Mouse (Mus musculus): ENCODE measurements around the gene Armc2. TPM values are rescaled to one million over a fixed set of nuclear protein-coding genes. Genes with fewer than 3 reads are reported as not detected.

Armc2 gene
- total RNA-seq, 1 experiment, result 1.0 TPM

DNA sequence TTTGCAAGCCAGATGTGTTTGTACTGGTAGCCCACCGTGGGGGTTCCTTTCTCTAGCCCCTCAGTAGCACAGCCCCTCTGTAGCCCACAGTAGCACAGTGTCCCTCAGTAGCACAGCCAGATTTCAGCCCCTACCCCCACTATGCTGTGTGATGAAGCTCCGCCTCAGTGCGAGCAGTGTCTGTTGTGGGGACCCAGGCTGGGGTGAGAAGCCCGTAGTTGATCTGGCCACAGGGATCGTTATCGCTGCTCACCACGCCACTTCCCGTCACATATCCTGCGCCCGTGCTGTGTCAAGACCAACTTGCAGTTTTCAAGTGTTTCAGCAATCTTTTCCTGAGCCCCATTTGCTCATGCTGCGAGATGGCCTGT, 39.0 kb upstream of the Armc2 start:
- Histone ChIP-seq H3K36me3 (ENCODE audit: control insufficient read depth, insufficient read depth, low read length, poor library complexity, severe bottlenecking) (no peaks in the 10 kb centered on the region), H3K4me3 (ENCODE audit: insufficient read depth in 1 of 2, low read depth in 1 of 2, low read length in 2 of 2, poor library complexity in 1 of 2, severe bottlenecking in 1 of 2) (peak overlapping the region; percentile 48 to 51; a peak in 3 of 4 replicates), H3K9ac (ENCODE audit: insufficient read depth, low read depth, low read length, poor library complexity, severe bottlenecking) (peak overlapping the region; percentile 35; the same call in 1 of the 2 replicates), H3K9me3 (ENCODE audit: control insufficient read depth, insufficient read depth, low read depth, low read length) (no peaks in the 10 kb centered on the region), H3K4me1 (ENCODE audit: control insufficient read depth in 2 of 2, insufficient read depth in 2 of 2, low read length in 2 of 2, poor library complexity in 1 of 2) (no peaks in the 10 kb centered on the region), H3K27ac (ENCODE audit: insufficient read depth, low read depth, low read length, poor library complexity, severe bottlenecking) (no peak overlapping the region)
- in situ Hi-C loops (cut with MboI; ENCODE audit: low sequenced_read_pairs in 2 of 2, unreplicated experiment in 2 of 2), result no loop called here
- TF ChIP-seq ZNF384 (IDR thresholded peaks at IDR 0.05; ENCODE audit: low read depth, low read length), result no peak
- TF ChIP-seq ZC3H11A (IDR thresholded peaks at IDR 0.05; ENCODE audit: borderline replicate concordance, low read depth, low read length), result no peak
- TF ChIP-seq HCFC1 (IDR thresholded peaks at IDR 0.05; ENCODE audit: borderline replicate concordance, insufficient read depth, low read length), result no peak
- no peak for TF ChIP-seq MAFK (IDR thresholded peaks at IDR 0.05; ENCODE audit: insufficient read depth, low read depth, low read length)
- no peak for TF ChIP-seq CHD2 (IDR thresholded peaks at IDR 0.05; ENCODE audit: low read depth, low read length)
- DNase-seq (ENCODE audit: low read depth, low spot score), result no peak

DNA sequence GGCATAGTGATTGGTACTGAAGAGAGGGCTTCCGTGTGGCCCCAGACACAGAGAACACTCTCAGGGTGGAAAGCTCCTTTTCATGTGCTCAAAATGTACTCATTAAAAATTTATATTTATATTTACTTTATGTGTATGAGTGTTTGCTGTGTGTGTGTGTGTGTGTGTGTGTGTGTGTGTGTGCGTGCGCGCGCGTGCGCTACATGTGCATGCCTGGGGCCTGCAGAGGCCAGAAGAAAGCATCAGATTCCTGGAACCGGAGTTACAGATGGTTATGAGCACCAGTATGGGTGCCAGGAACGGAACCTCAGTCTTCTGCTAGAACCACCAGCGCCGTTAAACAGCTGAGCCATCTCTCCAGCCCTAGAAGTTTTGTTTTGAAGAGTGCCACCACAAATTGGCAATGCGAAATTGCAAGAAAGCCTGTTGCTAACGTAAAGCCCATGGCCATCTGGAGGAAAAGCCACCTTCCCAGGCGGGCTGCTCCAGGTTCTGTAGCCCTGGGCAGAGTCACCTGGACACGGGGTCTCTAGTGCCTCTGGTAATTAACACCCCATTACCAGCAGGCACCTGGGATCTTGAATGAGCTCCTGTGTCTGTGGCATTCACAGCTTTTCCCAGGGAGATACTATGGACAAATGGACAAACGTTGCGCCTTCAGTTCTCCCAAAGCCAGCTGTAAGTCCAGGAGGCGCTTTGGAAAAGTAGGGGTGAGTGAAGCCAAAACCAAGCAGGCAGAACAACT, 38.4 kb upstream of the Armc2 start:
- no peaks in the 10 kb centered on the region for H3K36me3 ChIP-seq (ENCODE audit: control insufficient read depth, insufficient read depth, low read length, poor library complexity, severe bottlenecking)
- peak overlapping the region; percentile 48 to 51; a peak in 3 of 4 replicates for H3K4me3 ChIP-seq (ENCODE audit: insufficient read depth in 1 of 2, low read depth in 1 of 2, low read length in 2 of 2, poor library complexity in 1 of 2, severe bottlenecking in 1 of 2)
- DNase-seq (ENCODE audit: low read depth, low spot score), result no peak
- TF ChIP-seq MAFK (IDR thresholded peaks at IDR 0.05; ENCODE audit: insufficient read depth, low read depth, low read length) (no peak), ZNF384 (IDR thresholded peaks at IDR 0.05; ENCODE audit: low read depth, low read length) (no peak), CHD2 (IDR thresholded peaks at IDR 0.05; ENCODE audit: low read depth, low read length) (no peak), ZC3H11A (IDR thresholded peaks at IDR 0.05; ENCODE audit: borderline replicate concordance, low read depth, low read length) (no peak), HCFC1 (IDR thresholded peaks at IDR 0.05; ENCODE audit: borderline replicate concordance, insufficient read depth, low read length) (no peak)
- H3K27ac ChIP-seq (ENCODE audit: insufficient read depth, low read depth, low read length, poor library complexity, severe bottlenecking), result no peak overlapping the region
- no peaks in the 10 kb centered on the region for H3K9me3 ChIP-seq (ENCODE audit: control insufficient read depth, insufficient read depth, low read depth, low read length)
- in situ Hi-C loops (cut with MboI; ENCODE audit: low sequenced_read_pairs in 2 of 2, unreplicated experiment in 2 of 2), result no loop called here
- no peaks in the 10 kb centered on the region for H3K4me1 ChIP-seq (ENCODE audit: control insufficient read depth in 2 of 2, insufficient read depth in 2 of 2, low read length in 2 of 2, poor library complexity in 1 of 2)
- H3K9ac ChIP-seq (ENCODE audit: insufficient read depth, low read depth, low read length, poor library complexity, severe bottlenecking), result no peak overlapping the region

DNA sequence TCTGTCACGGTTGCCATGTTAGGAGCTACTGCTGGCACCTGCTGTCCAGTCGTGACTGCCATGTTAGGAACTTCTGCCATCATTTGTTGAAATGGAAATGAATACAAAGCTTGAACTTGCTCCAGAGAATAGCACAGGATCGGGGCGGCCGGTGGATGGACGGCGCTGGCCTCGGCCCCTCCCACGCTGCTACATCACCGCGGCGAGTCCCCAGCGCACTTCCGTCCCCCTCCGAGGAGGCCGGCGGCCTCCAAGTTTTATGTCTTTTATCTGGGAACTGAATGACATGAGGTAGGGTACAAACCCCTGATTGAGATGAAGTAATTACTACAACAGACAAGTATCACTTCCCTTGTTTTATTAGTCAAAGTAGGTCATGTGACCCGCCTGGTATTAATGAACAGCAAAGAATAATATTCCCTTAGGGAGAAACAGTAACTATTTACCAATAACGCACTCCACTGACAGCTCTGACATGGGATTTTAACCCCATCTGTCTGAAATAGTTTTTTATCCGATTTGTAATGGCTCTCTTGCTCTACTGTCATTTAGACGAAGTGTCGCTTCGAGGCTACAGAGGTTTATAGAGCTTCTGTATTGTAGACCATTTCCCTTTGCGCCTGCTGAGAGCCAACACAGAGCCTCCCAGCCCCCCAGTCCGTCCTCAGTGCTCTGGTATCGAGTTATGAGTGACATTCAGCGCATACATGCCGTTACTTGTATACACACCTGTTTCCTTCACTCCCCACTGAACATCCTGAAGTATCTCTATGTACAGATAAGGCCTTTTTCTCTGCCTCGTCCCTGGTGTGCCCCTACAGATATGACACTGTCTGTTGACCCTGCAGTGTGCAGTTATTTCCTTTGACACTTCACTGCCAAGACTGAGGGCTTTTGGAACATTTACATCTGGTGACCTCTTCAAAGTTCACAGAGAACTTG, 37.3 kb upstream of the Armc2 start:
- no peak for DNase-seq (ENCODE audit: low read depth, low spot score)
- TF ChIP-seq HCFC1 (IDR thresholded peaks at IDR 0.05; ENCODE audit: borderline replicate concordance, insufficient read depth, low read length) (no peak), ZNF384 (IDR thresholded peaks at IDR 0.05; ENCODE audit: low read depth, low read length) (no peak), ZC3H11A (IDR thresholded peaks at IDR 0.05; ENCODE audit: borderline replicate concordance, low read depth, low read length) (no peak), MAFK (IDR thresholded peaks at IDR 0.05; ENCODE audit: insufficient read depth, low read depth, low read length) (no peak), CHD2 (IDR thresholded peaks at IDR 0.05; ENCODE audit: low read depth, low read length) (no peak)
- in situ Hi-C loops (cut with MboI; ENCODE audit: low sequenced_read_pairs in 2 of 2, unreplicated experiment in 2 of 2), result no loop called here
- Histone ChIP-seq H3K9ac (ENCODE audit: insufficient read depth, low read depth, low read length, poor library complexity, severe bottlenecking) (no peak overlapping the region), H3K36me3 (ENCODE audit: control insufficient read depth, insufficient read depth, low read length, poor library complexity, severe bottlenecking) (no peaks in the 10 kb centered on the region), H3K9me3 (ENCODE audit: control insufficient read depth, insufficient read depth, low read depth, low read length) (no peaks in the 10 kb centered on the region), H3K27ac (ENCODE audit: insufficient read depth, low read depth, low read length, poor library complexity, severe bottlenecking) (no peak overlapping the region), H3K4me3 (ENCODE audit: insufficient read depth in 1 of 2, low read depth in 1 of 2, low read length in 2 of 2, poor library complexity in 1 of 2, severe bottlenecking in 1 of 2) (no peak overlapping the region), H3K4me1 (ENCODE audit: control insufficient read depth in 2 of 2, insufficient read depth in 2 of 2, low read length in 2 of 2, poor library complexity in 1 of 2) (no peaks in the 10 kb centered on the region)

DNA sequence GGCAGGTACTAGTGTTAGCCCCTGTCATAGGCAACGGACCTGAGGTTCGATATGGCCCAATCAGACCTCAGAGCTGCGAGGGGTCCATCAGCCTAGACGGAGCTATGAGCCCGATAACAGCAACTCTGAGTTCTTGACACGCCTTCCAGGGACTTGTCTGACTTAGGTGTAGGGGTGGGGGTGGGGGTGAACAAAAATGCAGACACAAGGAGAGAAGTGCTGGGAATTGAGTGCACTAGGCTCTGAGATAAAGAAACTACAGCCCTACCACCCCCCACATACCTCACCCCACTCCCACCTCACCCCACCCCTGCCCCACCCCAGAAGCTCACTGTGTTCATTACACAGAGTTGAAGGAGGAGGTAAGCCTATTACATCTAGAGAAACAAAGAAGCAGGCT, 32.8 kb upstream of the Armc2 start:
- in situ Hi-C loops (cut with MboI; ENCODE audit: low sequenced_read_pairs in 2 of 2, unreplicated experiment in 2 of 2), result no loop called here
- Histone ChIP-seq H3K27ac (ENCODE audit: insufficient read depth, low read depth, low read length, poor library complexity, severe bottlenecking) (no peak overlapping the region), H3K36me3 (ENCODE audit: control insufficient read depth, insufficient read depth, low read length, poor library complexity, severe bottlenecking) (no peaks in the 10 kb centered on the region), H3K9ac (ENCODE audit: insufficient read depth, low read depth, low read length, poor library complexity, severe bottlenecking) (no peak overlapping the region), H3K9me3 (ENCODE audit: control insufficient read depth, insufficient read depth, low read depth, low read length) (no peaks in the 10 kb centered on the region), H3K4me1 (ENCODE audit: control insufficient read depth in 2 of 2, insufficient read depth in 2 of 2, low read length in 2 of 2, poor library complexity in 1 of 2) (no peaks in the 10 kb centered on the region), H3K4me3 (ENCODE audit: insufficient read depth in 1 of 2, low read depth in 1 of 2, low read length in 2 of 2, poor library complexity in 1 of 2, severe bottlenecking in 1 of 2) (no peak overlapping the region)
- TF ChIP-seq ZC3H11A (IDR thresholded peaks at IDR 0.05; ENCODE audit: borderline replicate concordance, low read depth, low read length) (no peak), ZNF384 (IDR thresholded peaks at IDR 0.05; ENCODE audit: low read depth, low read length) (no peak), MAFK (IDR thresholded peaks at IDR 0.05; ENCODE audit: insufficient read depth, low read depth, low read length) (no peak), CHD2 (IDR thresholded peaks at IDR 0.05; ENCODE audit: low read depth, low read length) (no peak), HCFC1 (IDR thresholded peaks at IDR 0.05; ENCODE audit: borderline replicate concordance, insufficient read depth, low read length) (no peak)
- no peak for DNase-seq (ENCODE audit: low read depth, low spot score)
